Mouse (Mus musculus) Patski (cell line): ENCODE measurements around the gene Gldn. TPM values are rescaled to one million over a fixed set of nuclear protein-coding genes. Genes with fewer than 3 reads are reported as not detected.

Experiments
- ATAC-seq: fragments of 100-300 bp; one replicate; pipeline ENCODE4 v1.8.0; 2021
- CTCF ChIA-PET: fragments of 350-600 bp; sonication (Branson Sonifier 250); formaldehyde crosslinking; loops from one replicate; lab custom pipeline; 2022; ENCODE audit warnings: inconsistent platforms; lab: Charles Lee
- POLR2A ChIA-PET: fragments of 350-600 bp; sonication (Branson Sonifier 250); formaldehyde crosslinking; loops from one replicate; lab custom pipeline; 2022; ENCODE audit warnings: antibody characterized with exemption, inconsistent platforms; lab: Charles Lee
- DNase-seq: peaks from one replicate; pipeline ENCODE4 v3.0.0-alpha.2; 2011; ENCODE audit warnings: low read depth, low spot score
- H3K27me3 ChIP-seq: fragments of 371-371 bp; one replicate; pipeline ENCODE4 v1.5.1; 2021
- CTCF ChIP-seq: fragments of 100-300 bp; IDR thresholded peaks from one replicate; pipeline ENCODE4 v1.5.1; 2021
- in situ Hi-C: fragments of 300-500 bp; cut with MboI; formaldehyde crosslinking; loops from 3 replicates; pipeline ENCODE4 v1.11.1; 2018; ENCODE audit warnings: low pct_unique_long_range_greater_than_20kb, mixed read lengths
- polyA plus RNA-seq: library from polyadenylated mRNA; unstranded; gene quantifications from one replicate; pipeline ENCODE4 v1.2.3, GENCODE M21; 2021

Gene Gldn
- polyA plus RNA-seq: 0.03 TPM

DNA sequence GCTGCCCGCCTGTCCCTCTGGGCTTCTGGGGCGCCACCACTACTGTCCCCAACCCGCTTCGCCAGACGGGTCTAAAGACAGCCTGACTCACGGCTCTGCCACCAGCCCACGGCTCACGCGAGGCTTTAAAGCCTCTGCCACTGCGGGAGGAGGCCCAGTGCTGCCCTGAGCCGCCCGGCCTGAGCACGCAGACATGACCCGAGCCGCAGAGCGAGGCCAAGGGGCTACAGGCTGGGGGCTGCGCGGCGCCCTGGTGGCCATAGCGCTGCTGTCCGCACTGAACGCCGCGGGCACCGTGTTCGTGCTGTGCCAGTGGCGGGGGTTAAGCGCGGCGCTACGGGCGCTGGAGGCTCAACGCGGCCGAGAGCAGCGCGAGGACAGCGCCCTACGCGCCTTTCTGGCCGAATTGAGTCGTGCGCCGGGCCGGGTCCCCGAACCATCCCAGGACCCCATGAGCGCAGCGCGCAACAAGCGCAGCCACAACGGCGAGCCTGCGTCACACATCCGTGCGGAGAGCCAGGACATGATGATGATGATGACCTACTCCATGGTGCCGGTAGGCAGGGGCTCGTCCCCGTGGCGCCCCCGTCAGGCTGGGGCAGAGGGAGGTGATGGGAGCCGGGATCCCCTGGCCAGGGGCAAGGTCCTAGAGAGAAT, at the start of gene Gldn:
TSS of gene Gldn (plus strand) at position 156 of the 657 bp plus-strand sequence.
- H3K27me3 ChIP-seq: peaks cover 46% of the 10 kb centered on the region
- in situ Hi-C loops: loop anchor here (5.0 kb wide), 1 partner anchor 51 kb away; no protein-coding TSS in a partner anchor
- DNase-seq (no peak), ATAC-seq (no peak)
- ChIA-PET POLR2A (no interaction called here), CTCF (no interaction called here)
- TF ChIP-seq CTCF: no peak

DNA sequence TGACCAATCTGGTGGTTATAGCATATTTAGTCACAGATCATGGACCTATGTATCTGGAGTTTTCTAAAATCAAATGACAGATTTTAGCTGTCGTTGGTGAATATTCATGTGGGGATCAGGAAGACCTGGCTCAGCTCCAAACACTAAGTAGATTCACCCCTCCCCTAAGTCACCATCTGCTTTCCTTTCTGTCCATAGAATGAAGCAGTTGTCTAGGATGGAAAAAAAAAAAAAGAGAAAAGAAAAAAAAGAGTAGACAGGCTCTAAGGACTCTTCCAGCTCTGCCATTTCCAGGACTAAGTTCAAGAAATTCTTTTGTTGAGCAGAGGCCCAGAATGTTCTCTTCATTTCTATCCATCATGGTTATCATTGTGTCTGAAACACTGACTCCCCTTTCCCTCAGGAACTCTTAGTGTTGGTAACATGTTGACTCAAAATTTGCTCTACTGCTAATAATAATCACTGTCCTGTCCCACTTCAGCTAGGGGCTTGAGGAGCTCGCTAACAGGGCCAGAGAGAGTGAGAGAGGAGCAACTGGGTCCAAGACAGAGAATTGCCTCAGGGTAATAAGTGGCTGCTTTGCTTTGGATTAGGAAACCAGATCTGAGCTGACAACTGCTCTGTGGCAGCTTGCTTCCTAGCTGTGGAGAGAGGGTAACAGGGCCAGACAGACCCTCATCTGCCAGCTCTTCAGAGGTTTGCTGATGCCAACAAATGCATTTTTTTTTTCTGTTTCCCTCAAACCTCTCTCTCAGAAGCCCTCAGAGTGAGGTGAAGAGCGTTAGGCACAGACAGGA, 41.2 kb upstream of the Gldn start:
- ATAC-seq (no peak), DNase-seq (no peak)
- POLR2A ChIA-PET: no interaction called here
- no peak for TF ChIP-seq CTCF
- peaks cover 44% of the 10 kb centered on the region for H3K27me3 ChIP-seq
- CTCF ChIA-PET: no interaction called here
- in situ Hi-C loops: no loop called here

DNA sequence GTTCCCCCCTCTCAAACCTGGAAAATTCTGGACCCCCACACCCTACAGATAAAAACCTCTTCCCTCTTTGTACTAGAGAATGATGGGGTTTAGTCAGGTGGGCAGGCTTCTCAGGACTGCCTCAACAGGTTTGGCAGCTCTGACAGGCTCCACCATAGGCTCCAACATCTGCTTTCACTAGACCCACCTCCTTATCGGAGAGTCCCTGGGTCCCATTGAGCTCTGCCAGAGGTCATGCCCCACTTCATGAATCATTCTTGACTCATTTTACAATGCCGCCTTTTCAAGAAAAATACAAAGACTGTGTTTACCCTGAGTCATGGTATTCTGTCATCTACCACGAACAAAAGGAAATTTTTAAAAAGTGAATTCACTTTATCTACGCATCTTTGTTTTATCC, 21.5 kb upstream of the Gldn start:
- ChIA-PET CTCF (no interaction called here), POLR2A (no interaction called here)
- H3K27me3 ChIP-seq: peaks cover 55% of the 10 kb centered on the region
- in situ Hi-C loops: no loop called here
- no peak for DNase-seq
- ATAC-seq: no peak
- TF ChIP-seq CTCF: no peak

DNA sequence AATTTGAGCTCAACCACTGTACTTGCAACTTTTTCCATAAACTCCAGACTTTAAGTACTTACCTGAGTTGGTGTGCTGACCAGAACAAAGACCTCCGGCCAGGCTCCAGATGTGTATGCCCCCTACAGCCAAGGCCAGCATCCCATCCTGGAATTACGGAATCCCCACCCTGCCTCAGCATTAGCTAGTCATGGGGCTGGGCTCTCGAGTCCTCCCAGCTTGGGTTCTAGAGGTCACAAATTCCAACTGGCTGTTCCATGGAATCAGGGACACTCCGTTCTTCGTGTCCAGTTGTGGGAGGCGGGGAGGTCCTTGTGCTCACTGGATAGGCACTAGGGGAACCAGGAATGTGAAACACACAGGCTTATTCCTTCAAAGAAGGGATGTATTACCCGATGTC, 18.3 kb upstream of the Gldn start, which contains the start of gene Cyp19a1:
TSS of gene Cyp19a1 (minus strand) at position 101 of the 400 bp plus-strand sequence.
- TF ChIP-seq CTCF: no peak
- ATAC-seq: no peak
- H3K27me3 ChIP-seq: peaks cover 54% of the 10 kb centered on the region
- in situ Hi-C loops: no loop called here
- DNase-seq: no peak
- CTCF ChIA-PET: no interaction called here
- POLR2A ChIA-PET: no interaction called here

DNA sequence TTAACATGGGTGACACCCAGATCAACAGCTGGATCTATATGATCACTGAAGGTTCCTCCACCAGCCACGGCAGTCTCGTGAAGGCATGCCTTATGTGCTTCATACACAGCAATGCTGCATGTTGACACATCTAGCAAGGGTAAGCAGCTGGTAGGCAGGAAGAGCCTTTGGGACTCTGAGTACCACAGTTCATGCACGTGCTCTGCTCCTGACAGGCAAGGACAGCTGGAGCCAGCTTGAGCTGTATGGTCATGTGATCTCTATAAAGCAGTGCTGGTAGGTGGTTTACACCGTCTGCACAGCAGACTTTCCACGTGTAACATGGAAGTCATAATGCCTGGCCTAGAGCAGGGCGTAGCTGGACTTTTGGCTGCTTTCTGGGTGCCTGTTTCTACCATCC, 16.3 kb upstream of the Gldn start:
- no peak for TF ChIP-seq CTCF
- CTCF ChIA-PET: no interaction called here
- in situ Hi-C loops: no loop called here

DNA sequence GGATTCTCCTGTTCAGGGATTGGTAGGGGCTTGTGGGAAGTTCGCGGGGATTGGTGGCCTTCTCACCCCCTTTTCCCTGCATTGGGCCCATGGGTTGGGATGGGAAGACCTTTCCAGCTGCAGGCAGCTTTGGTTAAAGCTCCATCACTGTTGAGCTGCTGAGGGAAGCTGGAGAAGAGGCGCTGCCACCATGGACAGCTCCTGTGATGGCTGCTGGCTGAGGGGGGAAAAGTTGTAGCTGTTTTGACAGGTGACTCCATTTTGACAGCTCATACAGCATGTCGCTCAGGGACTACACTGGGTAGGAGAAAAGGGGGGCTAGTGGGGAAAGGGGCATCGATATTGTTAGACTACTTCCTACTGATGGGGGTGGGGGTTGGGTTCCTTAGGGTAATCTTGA, 15.4 kb upstream of the Gldn start:
- TF ChIP-seq CTCF: no peak
- ChIA-PET POLR2A (no interaction called here), CTCF (no interaction called here)
- no peak for DNase-seq
- H3K27me3 ChIP-seq: peaks cover 56% of the 10 kb centered on the region
- in situ Hi-C loops: no loop called here
- no peak for ATAC-seq

More for the DNA sequence above, 16.3 kb upstream of the Gldn start:
- DNase-seq (no peak), ATAC-seq (no peak)
- peaks cover 57% of the 10 kb centered on the region for H3K27me3 ChIP-seq
- POLR2A ChIA-PET: no interaction called here

DNA sequence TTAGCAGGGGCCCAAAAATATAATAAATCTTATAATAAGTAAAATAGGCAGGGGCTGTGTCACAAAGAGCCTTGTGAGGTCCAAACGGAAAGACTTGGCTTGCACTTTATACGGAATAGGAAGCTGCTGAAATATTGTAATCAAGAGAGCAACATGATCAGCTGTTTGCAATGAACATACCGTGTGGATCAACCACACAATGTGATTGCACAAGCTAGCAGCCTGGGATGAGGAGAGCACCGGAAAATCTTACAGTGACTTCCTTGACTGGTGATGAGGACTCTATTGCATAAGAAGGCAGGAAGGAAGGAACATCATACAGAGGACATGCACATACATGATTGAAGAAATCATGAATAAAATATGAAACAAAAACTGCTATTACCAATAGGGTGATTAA, 11.0 kb upstream of the Gldn start:
- ATAC-seq (no peak), DNase-seq (no peak)
- CTCF ChIA-PET: no interaction called here
- H3K27me3 ChIP-seq: peaks cover 47% of the 10 kb centered on the region
- no peak for TF ChIP-seq CTCF
- in situ Hi-C loops: no loop called here
- POLR2A ChIA-PET: no interaction called here

DNA sequence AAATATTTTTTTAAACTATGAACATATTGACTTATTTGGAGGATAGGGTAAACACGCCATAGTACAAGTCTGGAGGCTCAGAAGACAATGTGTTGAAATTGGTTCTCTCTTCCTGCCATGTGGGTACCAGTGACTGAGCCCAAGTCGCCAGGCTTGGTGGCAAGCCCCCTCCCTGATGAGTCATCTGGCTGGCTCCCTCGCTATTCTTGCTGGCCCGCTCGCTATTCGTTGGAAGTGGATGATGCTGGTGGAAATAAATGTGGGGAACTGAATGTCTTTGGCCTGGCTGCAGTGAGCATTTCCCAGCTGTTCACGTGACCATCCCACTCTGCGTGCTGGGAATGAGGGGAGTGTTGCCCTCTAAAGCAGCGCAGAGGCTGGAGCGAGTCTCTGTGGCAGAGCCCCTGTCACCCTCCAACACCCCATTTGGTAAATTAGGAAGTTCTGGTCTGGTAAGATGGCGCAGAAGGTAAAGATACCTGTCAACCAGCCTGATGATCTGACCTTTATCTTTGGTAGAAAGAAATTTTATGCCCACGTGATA, 7.2 kb upstream of the Gldn start:
- in situ Hi-C loops: no loop called here
- ATAC-seq (no peak), DNase-seq (no peak)
- no peak for TF ChIP-seq CTCF
- CTCF ChIA-PET: no interaction called here
- peaks cover 45% of the 10 kb centered on the region for H3K27me3 ChIP-seq
- POLR2A ChIA-PET: no interaction called here

DNA sequence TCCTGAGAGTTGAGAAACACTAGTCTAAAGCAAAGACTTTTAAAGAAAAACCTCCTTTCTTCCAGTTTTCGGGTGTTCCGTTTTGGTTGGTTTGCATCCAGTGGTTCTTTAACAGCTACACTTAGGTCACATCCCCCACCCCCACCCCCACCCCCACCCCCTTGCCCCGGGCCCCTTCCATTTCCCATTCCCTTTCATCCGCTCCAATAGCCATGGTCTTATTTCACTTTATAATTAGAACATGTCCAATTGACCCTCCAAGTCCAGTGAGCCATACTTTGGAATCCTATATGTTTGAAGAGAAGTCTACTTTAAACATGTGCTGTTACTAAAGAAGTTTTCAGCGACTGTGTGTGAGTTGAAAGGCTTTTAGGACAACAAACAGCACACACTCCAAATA, 1.5 kb downstream of the Gldn start:
- CTCF ChIA-PET: no interaction called here
- in situ Hi-C loops: loop anchor here (5.0 kb wide), 1 partner anchor 49 kb away; no protein-coding TSS in a partner anchor
- TF ChIP-seq CTCF: no peak
- H3K27me3 ChIP-seq: peaks cover 42% of the 10 kb centered on the region
- DNase-seq: no peak
- POLR2A ChIA-PET: no interaction called here
- ATAC-seq: no peak

DNA sequence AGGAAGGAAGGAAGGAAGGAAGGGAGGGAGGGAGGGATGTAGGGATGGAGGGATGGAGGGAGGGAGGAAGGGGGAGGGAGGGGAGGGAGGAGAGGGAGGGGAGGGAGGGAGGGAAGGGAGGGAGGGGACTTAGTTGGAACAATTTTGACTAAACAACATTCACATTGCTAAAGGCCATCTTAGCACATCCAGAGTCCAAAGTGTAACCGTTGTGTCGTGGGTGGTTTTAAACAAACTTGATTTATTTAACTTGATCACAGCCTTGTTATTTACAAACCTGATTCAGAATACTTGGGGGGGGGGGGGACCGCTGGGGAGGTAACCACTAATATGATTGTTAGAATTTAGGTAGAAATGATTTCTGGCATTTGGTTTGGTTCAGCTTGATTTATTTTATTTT, 13.1 kb downstream of the Gldn start:
- ChIA-PET CTCF (interaction anchor here (2.3 kb wide), 1 partner anchor 9 kb away, joined by 8 read pairs; no protein-coding TSS in a partner anchor), POLR2A (no interaction called here)
- H3K27me3 ChIP-seq: peaks cover 44% of the 10 kb centered on the region
- TF ChIP-seq CTCF: no peak
- in situ Hi-C loops: no loop called here
- DNase-seq (no peak), ATAC-seq (no peak)

DNA sequence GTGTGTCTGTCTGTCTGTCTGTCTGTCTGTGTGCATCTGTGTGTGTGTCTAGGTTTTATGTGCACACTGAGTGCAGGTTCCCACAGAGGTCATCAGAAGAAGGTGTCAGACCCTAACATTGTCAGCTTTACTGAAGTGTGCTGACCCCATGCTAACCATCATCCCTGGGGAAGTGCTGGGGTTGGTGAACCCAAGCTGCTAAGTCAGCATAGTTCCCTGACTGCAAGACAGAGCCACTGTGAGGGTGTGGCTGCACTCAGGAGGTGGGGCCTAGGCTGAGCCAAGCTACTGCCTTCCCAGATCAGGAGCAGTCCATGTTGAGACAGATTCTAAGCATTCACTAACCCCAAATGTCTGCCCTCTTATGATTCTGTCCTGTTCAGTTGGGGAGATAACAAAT, 13.5 kb downstream of the Gldn start:
- ATAC-seq (no peak), DNase-seq (no peak)
- ChIA-PET CTCF (interaction anchor here (2.3 kb wide), 1 partner anchor 10 kb away, joined by 8 read pairs; no protein-coding TSS in a partner anchor), POLR2A (interaction anchor here (1.2 kb wide), 1 partner anchor 10 kb away, joined by 3 read pairs; no protein-coding TSS in a partner anchor)
- in situ Hi-C loops: no loop called here
- no peak for TF ChIP-seq CTCF
- H3K27me3 ChIP-seq: peaks cover 47% of the 10 kb centered on the region
